In genomic region chr11:103707005-103707404, GRCm38 (mm10) we compare ENCODE assay signal across 11 mouse cellular contexts. TPM values are rescaled to one million over a fixed set of nuclear protein-coding genes. Genes with fewer than 3 reads are reported as not detected.
A peak's percentile ranks its signal among the peaks of the same experiment; 100 is the strongest.
DNase-seq lines count a peak whose midpoint lies in the region; ATAC-seq and TF ChIP-seq lines count a peak whose summit lies in the region.
"Had no signal": no experiment of that assay in that cellular context is flagged by ENCODE, and none has a peak within 500 bp of the region (broad histone marks: within the 10 kb centered on the region; RNA-seq: fewer than 3 reads in every experiment).

No protein-coding gene starts in this region.

- no peaks in the 10 kb centered on the region for H3K36me3 ChIP-seq in liver, adult 2 months (ENCODE audit: control insufficient read depth, insufficient read depth, low read length)
- H3K36me3 ChIP-seq in liver, postnatal 0 days (replicated peaks; ENCODE audit: insufficient read depth, low read length) = no peaks in the 10 kb centered on the region; the same call in 1 of the 2 replicates
- H3K36me3 ChIP-seq in heart, embryonic 11.5 days (ENCODE audit: control insufficient read depth, insufficient read depth, low read length) = no peaks in the 10 kb centered on the region
- H3K36me3 ChIP-seq in kidney, embryonic 16.5 days (ENCODE audit: insufficient read depth, low read length) = no peaks in the 10 kb centered on the region
- no peaks in the 10 kb centered on the region for H3K36me3 ChIP-seq in forebrain, embryonic 11.5 days (ENCODE audit: control insufficient read depth, insufficient read depth, low read length)

- TF ChIP-seq CTCF in liver, adult 2 months (IDR thresholded peaks at IDR 0.05; ENCODE audit: low read depth, low read length) = no peak
- no peak for TF ChIP-seq CTCF in liver, postnatal 0 days (IDR thresholded peaks at IDR 0.05; ENCODE audit: low read depth)

- DNase-seq in liver, adult 2 months (ENCODE audit: extremely low read depth, low read depth, low spot score) = no peak
- no peak for DNase-seq in liver, postnatal 0 days
- peak; percentile 76 to 86 for DNase-seq in lung, postnatal 4 days
- no peak for DNase-seq in forebrain, embryonic 11.5 days (ENCODE audit: low spot score)
- DNase-seq in testis, postnatal 10 days (ENCODE audit: low spot score) = no peak
- DNase-seq: embryo, embryonic 11 days; thymus, adult 18-20 months had no signal

- H3K4me3 ChIP-seq in liver, adult 2 months (ENCODE audit: insufficient read depth, low read depth, low read length) = no peak overlapping the region
- H3K4me3 ChIP-seq in liver, postnatal 0 days (ENCODE audit: low read depth, low read length) = no peak overlapping the region
- no peak overlapping the region for H3K4me3 ChIP-seq in heart, embryonic 11.5 days (ENCODE audit: low read depth, low read length)
- no peak overlapping the region for H3K4me3 ChIP-seq in kidney, embryonic 16.5 days (ENCODE audit: low read length)
- H3K4me3 ChIP-seq in forebrain, embryonic 11.5 days (ENCODE audit: low read depth, low read length) = no peak overlapping the region
- H3K4me3 ChIP-seq: megakaryocyte, embryonic 14.5 days had no signal

- H3K79me2 ChIP-seq in liver, adult 2 months (ENCODE audit: control insufficient read depth, insufficient read depth, low read length) = no peaks in the 10 kb centered on the region

- no peak for TF ChIP-seq EP300 in liver, postnatal 0 days (IDR thresholded peaks at IDR 0.05; ENCODE audit: low read depth)

- no peaks in the 10 kb centered on the region for H3K27me3 ChIP-seq in liver, adult 2 months (ENCODE audit: control insufficient read depth, insufficient read depth, low read length)
- H3K27me3 ChIP-seq in liver, postnatal 0 days (ENCODE audit: insufficient read depth, low read length) = no peaks in the 10 kb centered on the region
- no peaks in the 10 kb centered on the region for H3K27me3 ChIP-seq in heart, embryonic 11.5 days (ENCODE audit: control insufficient read depth, insufficient read depth, low read length)
- no peaks in the 10 kb centered on the region for H3K27me3 ChIP-seq in kidney, embryonic 16.5 days (ENCODE audit: insufficient read depth, low read length)
- H3K27me3 ChIP-seq in forebrain, embryonic 11.5 days (ENCODE audit: control insufficient read depth, insufficient read depth, low read length) = no peaks in the 10 kb centered on the region

- 0 out of 2 replicates have a peak overlapping the region, but pooled peaks have one; percentile 22 for H3K27ac ChIP-seq in liver, adult 2 months (replicated peaks; ENCODE audit: insufficient read depth, low read depth, low read length)
- no peak overlapping the region for H3K27ac ChIP-seq in liver, postnatal 0 days (ENCODE audit: low read depth)
- no peak overlapping the region for H3K27ac ChIP-seq in heart, embryonic 11.5 days (ENCODE audit: low read depth, low read length)
- H3K27ac ChIP-seq in kidney, embryonic 16.5 days (ENCODE audit: low read length) = peak overlapping the region; percentile 23; the same call in 1 of the 2 replicates
- H3K27ac ChIP-seq in forebrain, embryonic 11.5 days (ENCODE audit: low read depth, low read length) = no peak overlapping the region

- 55% methylated on average over 8 of the region's 8 CpGs for WGBS in liver, adult 2 months
- 41% methylated on average over 8 of the region's 8 CpGs for WGBS in liver, postnatal 0 days (ENCODE audit: insufficient replicate concordance)
- WGBS in heart, embryonic 11.5 days (ENCODE audit: insufficient replicate concordance) = 40% methylated on average over 8 of the region's 8 CpGs
- WGBS in kidney, embryonic 16.5 days = 47% methylated on average over 8 of the region's 8 CpGs
- WGBS in forebrain, embryonic 11.5 days = 52% methylated on average over 8 of the region's 8 CpGs

- H3K4me2 ChIP-seq in liver, postnatal 0 days (ENCODE audit: low read depth, low read length) = no peak overlapping the region
- H3K4me2 ChIP-seq in heart, embryonic 11.5 days = no peak overlapping the region
- H3K4me2 ChIP-seq in kidney, embryonic 16.5 days (replicated peaks; ENCODE audit: low read depth, low read length) = no peak overlapping the region
- no peak overlapping the region for H3K4me2 ChIP-seq in forebrain, embryonic 11.5 days (ENCODE audit: low read depth, low read length, severe bottlenecking)

- ATAC-seq in liver, postnatal 0 days = no peak
- ATAC-seq in heart, embryonic 11.5 days (replicated peaks; ENCODE audit: insufficient number of reproducible peaks, low FRiP score, low TSS enrichment) = peak; percentile 69
- peak; percentile 73 for ATAC-seq in kidney, embryonic 16.5 days (ENCODE audit: low FRiP score, low TSS enrichment)
- ATAC-seq in erythroid progenitor cell, adult 5-6 weeks (replicated peaks; ENCODE audit: low FRiP score, poor library complexity, severe bottlenecking) = no peak
- ATAC-seq in forebrain, embryonic 11.5 days (replicated peaks; ENCODE audit: low FRiP score) = no peak

- H3K9ac ChIP-seq in liver, adult 2 months (ENCODE audit: low read depth, low read length) = no peak overlapping the region
- H3K9ac ChIP-seq in liver, postnatal 0 days (replicated peaks) = no peak overlapping the region
- no peak overlapping the region for H3K9ac ChIP-seq in heart, embryonic 11.5 days (ENCODE audit: low read depth, low read length)
- peak overlapping the region; percentile 25; the same call in 1 of the 2 replicates for H3K9ac ChIP-seq in kidney, embryonic 16.5 days (replicated peaks; ENCODE audit: low read length)
- H3K9ac ChIP-seq in forebrain, embryonic 11.5 days (ENCODE audit: low read length) = no peak overlapping the region

- no peak for TF ChIP-seq POLR2A in liver, adult 2 months (IDR thresholded peaks at IDR 0.05; ENCODE audit: extremely low read depth, insufficient read depth, low read length)

- H3K9me3 ChIP-seq in liver, postnatal 0 days (ENCODE audit: low read length) = no peaks in the 10 kb centered on the region
- no peaks in the 10 kb centered on the region for H3K9me3 ChIP-seq in heart, embryonic 11.5 days (replicated peaks; ENCODE audit: control insufficient read depth, low read length)
- H3K9me3 ChIP-seq in kidney, embryonic 16.5 days (ENCODE audit: low read length) = no peaks in the 10 kb centered on the region
- no peaks in the 10 kb centered on the region for H3K9me3 ChIP-seq in forebrain, embryonic 11.5 days (ENCODE audit: control insufficient read depth, low read length)
- H3K9me3 ChIP-seq: megakaryocyte, embryonic 14.5 days had no signal

- H3K4me1 ChIP-seq in liver, adult 2 months (ENCODE audit: control insufficient read depth, insufficient read depth, low read length) = peaks cover 3% of the 10 kb centered on the region; the same call in 1 of the 2 replicates
- no peaks in the 10 kb centered on the region for H3K4me1 ChIP-seq in liver, postnatal 0 days (ENCODE audit: insufficient read depth)
- H3K4me1 ChIP-seq in heart, embryonic 11.5 days (ENCODE audit: control insufficient read depth, insufficient read depth, low read length) = no peaks in the 10 kb centered on the region
- peaks cover 15% of the 10 kb centered on the region for H3K4me1 ChIP-seq in kidney, embryonic 16.5 days (ENCODE audit: insufficient read depth, low read length)
- no peaks in the 10 kb centered on the region for H3K4me1 ChIP-seq in forebrain, embryonic 11.5 days (replicated peaks; ENCODE audit: control insufficient read depth, insufficient read depth, low read length)

RNA-seq across cellular contexts. Expression of gene Gosr2, which starts 9.3 kb away (rescaled TPM):
- total RNA-seq in liver, adult 2 months (2014; rRNA removed) = 52.8 and 55.0 TPM in 2 replicates
- 70.2 and 77.8 TPM in 2 replicates for polyA plus RNA-seq in liver, adult 2 months (2012; rRNA removed)
- polyA plus RNA-seq in liver, postnatal 0 days (2015; fragmentation: Nextera tagmentation; extraction: Ambion mirVana) = 39.3 and 43.1 TPM in 2 replicates
- 61.6 and 79.2 TPM in 2 replicates for polyA plus RNA-seq in heart, embryonic 11.5 days (2014; fragmentation: Nextera tagmentation; extraction: Ambion mirVana)
- polyA plus RNA-seq in kidney, embryonic 16.5 days (2015; fragmentation: Nextera tagmentation; extraction: Ambion mirVana) = 91.1 and 92.2 TPM in 2 replicates
- total RNA-seq in erythroid progenitor cell, adult 5-6 weeks (2015; ENCODE audit: low replicate concordance) = 13.0 and 16.3 TPM in 2 replicates
- 14.8 and 15.2 TPM in 2 replicates for total RNA-seq in erythroid progenitor cell, adult 5-6 weeks (2017; ENCODE audit: low replicate concordance)
- polyA plus RNA-seq in forebrain, embryonic 11.5 days (2014; fragmentation: Nextera tagmentation; extraction: Ambion mirVana) = 86.7 and 94.9 TPM in 2 replicates

RNA-seq across cellular contexts. Expression of gene Wnt9b, which starts 42.6 kb away (rescaled TPM):
- total RNA-seq in liver, adult 2 months (2014; rRNA removed) = 0.34 and 0.65 TPM in 2 replicates
- 0.44 and 0.91 TPM in 2 replicates for polyA plus RNA-seq in liver, adult 2 months (2012; rRNA removed)
- 0.08 and 0.20 TPM in 2 replicates for polyA plus RNA-seq in liver, postnatal 0 days (2015; fragmentation: Nextera tagmentation; extraction: Ambion mirVana)
- polyA plus RNA-seq in heart, embryonic 11.5 days (2014; fragmentation: Nextera tagmentation; extraction: Ambion mirVana) = 0.90 and 1.3 TPM in 2 replicates
- polyA plus RNA-seq in kidney, embryonic 16.5 days (2015; fragmentation: Nextera tagmentation; extraction: Ambion mirVana) = 8.9 and 10.0 TPM in 2 replicates
- total RNA-seq in erythroid progenitor cell, adult 5-6 weeks (2015; ENCODE audit: low replicate concordance) = not detected in 2 replicates
- not detected in 2 replicates for total RNA-seq in erythroid progenitor cell, adult 5-6 weeks (2017; ENCODE audit: low replicate concordance)
- polyA plus RNA-seq in forebrain, embryonic 11.5 days (2014; fragmentation: Nextera tagmentation; extraction: Ambion mirVana) = 0.49 and 0.87 TPM in 2 replicates

RNA-seq across cellular contexts. Expression of gene Rprml, which starts 57.6 kb away (rescaled TPM):
- not detected in 2 replicates for total RNA-seq in liver, adult 2 months (2014; rRNA removed)
- polyA plus RNA-seq in liver, adult 2 months (2012; rRNA removed) = not detected in 2 replicates
- polyA plus RNA-seq in liver, postnatal 0 days (2015; fragmentation: Nextera tagmentation; extraction: Ambion mirVana) = not detected in 2 replicates
- polyA plus RNA-seq in heart, embryonic 11.5 days (2014; fragmentation: Nextera tagmentation; extraction: Ambion mirVana) = 0.16 and 0.23 TPM in 2 replicates
- polyA plus RNA-seq in kidney, embryonic 16.5 days (2015; fragmentation: Nextera tagmentation; extraction: Ambion mirVana) = not detected in 2 replicates
- not detected in 2 replicates for total RNA-seq in erythroid progenitor cell, adult 5-6 weeks (2015; ENCODE audit: low replicate concordance)
- not detected in 2 replicates for total RNA-seq in erythroid progenitor cell, adult 5-6 weeks (2017; ENCODE audit: low replicate concordance)
- polyA plus RNA-seq in forebrain, embryonic 11.5 days (2014; fragmentation: Nextera tagmentation; extraction: Ambion mirVana) = not detected in 2 replicates

Comparison
In these comparisons a context has a peak if more than half of its experiments do, and no peak if none do; other contexts are left out.
1. H3K27ac ChIP-seq: peak in liver, adult 2 months (single experiment) and kidney, embryonic 16.5 days (single experiment); none in liver, postnatal 0 days (single experiment), heart, embryonic 11.5 days (single experiment) and forebrain, embryonic 11.5 days (single experiment).
2. DNase-seq: peak in lung, postnatal 4 days (2 of 2); none in liver, adult 2 months (single experiment), liver, postnatal 0 days (single experiment), forebrain, embryonic 11.5 days (single experiment) and testis, postnatal 10 days (single experiment).
3. ATAC-seq: peak in heart, embryonic 11.5 days (single experiment) and kidney, embryonic 16.5 days (single experiment); none in liver, postnatal 0 days (single experiment), erythroid progenitor cell, adult 5-6 weeks (single experiment) and forebrain, embryonic 11.5 days (single experiment).